Mouse (Mus musculus): Measurements from ENCODE around the gene Olfr228. TPM values are rescaled to one million over a fixed set of nuclear protein-coding genes. Genes with fewer than 3 reads are reported as not detected.
"Not testable (repeated sequence)": the region's sequence is repeated elsewhere in the genome, so short reads cannot be mapped to it uniquely, and the experiment has no call there.

Gene Olfr228
- polyA plus RNA-seq, 2 experiments = not detected

DNA sequence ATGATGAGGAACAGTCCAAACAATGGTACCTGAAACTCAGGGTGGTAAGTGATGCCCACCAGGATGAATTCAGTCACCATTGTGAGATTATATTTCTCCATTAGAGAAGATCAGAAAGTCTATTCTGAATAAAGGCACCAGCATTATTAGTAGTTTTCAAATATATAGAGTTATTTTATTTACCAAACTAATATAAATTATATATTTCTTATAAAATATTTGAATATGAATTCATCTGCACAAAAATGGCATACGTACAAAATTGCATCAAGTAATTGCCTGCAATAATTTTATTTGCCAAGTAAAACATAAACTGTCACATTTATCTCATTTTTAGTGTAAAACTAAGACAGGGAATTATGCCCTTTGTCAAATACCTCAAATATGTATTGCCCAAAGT, 31.0 kb downstream of the Olfr228 start, which contains the start of gene Olfr1066:
Olfr1066 (minus strand) TSS at position 101 of the 400 bp plus-strand sequence.
- whole genome bisulfite sequencing (ENCODE audit: insufficient replicate concordance) = 60% methylated on average over 1 of the region's 1 CpGs
- H3K27ac ChIP-seq = no peak within 1 kb of the TSS
- no peak within 1 kb of the TSS for H3K4me2 ChIP-seq (ENCODE audit: low read depth)
- H3K9ac ChIP-seq (replicated peaks) = no peak within 1 kb of the TSS
- no peak within 1 kb of the TSS for H3K4me3 ChIP-seq (ENCODE audit: insufficient read depth in 1 of 2, low read depth in 2 of 2, low read length in 2 of 2)
- DNase-seq (ENCODE audit: low read depth in 3 of 3, low spot score in 3 of 3) = no peak
- no peaks in the 10 kb centered on the region for H3K9me3 ChIP-seq (ENCODE audit: control insufficient read depth, low read length)
- TF ChIP-seq EP300 (IDR thresholded peaks at IDR 0.05; ENCODE audit: low read depth) (no peak), CTCF (IDR thresholded peaks at IDR 0.05; ENCODE audit: low read depth) (no peak)
- no peak for ATAC-seq (ENCODE audit: insufficient read depth)
- no peaks in the 10 kb centered on the region for H3K36me3 ChIP-seq (replicated peaks; ENCODE audit: control insufficient read depth, insufficient read depth, low read depth)
- H3K27me3 ChIP-seq (ENCODE audit: control insufficient read depth, insufficient read depth, low read length) = no peaks in the 10 kb centered on the region
- H3K4me1 ChIP-seq (replicated peaks; ENCODE audit: control insufficient read depth in 2 of 2, insufficient read depth in 2 of 2, low read length in 1 of 2) = no peaks in the 10 kb centered on the region

- H3K27me3 ChIP-seq (ENCODE audit: control insufficient read depth, insufficient read depth, low read length); H3K4me2 ChIP-seq (ENCODE audit: low read depth); DNase-seq (ENCODE audit: low read depth in 3 of 3, low spot score in 3 of 3); H3K4me3 ChIP-seq (ENCODE audit: insufficient read depth in 1 of 2, low read depth in 2 of 2, low read length in 2 of 2); H3K36me3 ChIP-seq (replicated peaks; ENCODE audit: control insufficient read depth, insufficient read depth, low read depth); H3K4me1 ChIP-seq (replicated peaks; ENCODE audit: control insufficient read depth in 2 of 2, insufficient read depth in 2 of 2, low read length in 1 of 2); ATAC-seq (ENCODE audit: insufficient read depth); H3K9me3 ChIP-seq (ENCODE audit: control insufficient read depth, low read length); H3K27ac ChIP-seq; H3K9ac ChIP-seq (replicated peaks): not testable (repeated sequence)
- no CpG with 5 or more reads among the region's 1 CpGs for WGBS (ENCODE audit: insufficient replicate concordance)
These were observed 36.7 kb downstream of the Olfr228 start, which contains the start of gene Olfr1065 for GRCm38 (mm10) chr2:86450491-86450890. TSS of gene Olfr1065 (minus strand) at chr2:86450591.

- not testable (repeated sequence) for H3K4me1 ChIP-seq (replicated peaks; ENCODE audit: control insufficient read depth in 2 of 2, insufficient read depth in 2 of 2, low read length in 1 of 2); H3K4me2 ChIP-seq (ENCODE audit: low read depth); H3K9ac ChIP-seq (replicated peaks)
These were observed 45.1 kb downstream of the Olfr228 start for GRCm38 (mm10) chr2:86442101-86442500.

More at GRCm38 (mm10) chr2:86442101-86442500, 45.1 kb downstream of the Olfr228 start:
- DNase-seq (ENCODE audit: low read depth in 3 of 3, low spot score in 3 of 3); H3K4me3 ChIP-seq (ENCODE audit: insufficient read depth in 1 of 2, low read depth in 2 of 2, low read length in 2 of 2); ATAC-seq (ENCODE audit: insufficient read depth); H3K27ac ChIP-seq; H3K27me3 ChIP-seq (ENCODE audit: control insufficient read depth, insufficient read depth, low read length); H3K9me3 ChIP-seq (ENCODE audit: control insufficient read depth, low read length); H3K36me3 ChIP-seq (replicated peaks; ENCODE audit: control insufficient read depth, insufficient read depth, low read depth): not testable (repeated sequence)
- 57% methylated on average over 1 of the region's 1 CpGs for WGBS (ENCODE audit: insufficient replicate concordance)

Other genes with a start within 250 kb of the Olfr228 start
- gene Olfr1048, start 247.1 kb downstream of the Olfr228 start, polyA plus RNA-seq (2012; rRNA removed) = not detected in 2 replicates
- not detected in 2 replicates for gene Olfr1048, start 247.1 kb downstream of the Olfr228 start, polyA plus RNA-seq (2014; fragmentation: Nextera tagmentation; extraction: Ambion mirVana)
- not detected in 2 replicates for gene Olfr1049, start 229.1 kb downstream of the Olfr228 start, polyA plus RNA-seq (2012; rRNA removed)
- gene Olfr1049, start 229.1 kb downstream of the Olfr228 start, polyA plus RNA-seq (2014; fragmentation: Nextera tagmentation; extraction: Ambion mirVana) = not detected in 2 replicates
- gene Olfr1051, start 208.3 kb downstream of the Olfr228 start, polyA plus RNA-seq (2012; rRNA removed) = not detected in 2 replicates
- not detected in 2 replicates for gene Olfr1051, start 208.3 kb downstream of the Olfr228 start, polyA plus RNA-seq (2014; fragmentation: Nextera tagmentation; extraction: Ambion mirVana)
- not detected in 2 replicates for gene Olfr1052, start 194.9 kb downstream of the Olfr228 start, polyA plus RNA-seq (2012; rRNA removed)
- gene Olfr1052, start 194.9 kb downstream of the Olfr228 start, polyA plus RNA-seq (2014; fragmentation: Nextera tagmentation; extraction: Ambion mirVana) = not detected in 2 replicates
- gene Olfr1053, start 172.1 kb downstream of the Olfr228 start, polyA plus RNA-seq (2012; rRNA removed) = not detected in 2 replicates
- not detected in 2 replicates for gene Olfr1053, start 172.1 kb downstream of the Olfr228 start, polyA plus RNA-seq (2014; fragmentation: Nextera tagmentation; extraction: Ambion mirVana)
- gene Olfr1054, start 152.0 kb downstream of the Olfr228 start, polyA plus RNA-seq (2012; rRNA removed) = not detected in 2 replicates
- gene Olfr1054, start 152.0 kb downstream of the Olfr228 start, polyA plus RNA-seq (2014; fragmentation: Nextera tagmentation; extraction: Ambion mirVana) = not detected in 2 replicates
- not detected in 2 replicates for gene Olfr1055, start 137.1 kb downstream of the Olfr228 start, polyA plus RNA-seq (2012; rRNA removed)
- not detected in 2 replicates for gene Olfr1055, start 137.1 kb downstream of the Olfr228 start, polyA plus RNA-seq (2014; fragmentation: Nextera tagmentation; extraction: Ambion mirVana)
- not detected in 2 replicates for gene Olfr1056, start 124.9 kb downstream of the Olfr228 start, polyA plus RNA-seq (2012; rRNA removed)
- not detected in 2 replicates for gene Olfr1056, start 124.9 kb downstream of the Olfr228 start, polyA plus RNA-seq (2014; fragmentation: Nextera tagmentation; extraction: Ambion mirVana)
- not detected in 2 replicates for gene Olfr1057, start 109.0 kb downstream of the Olfr228 start, polyA plus RNA-seq (2012; rRNA removed)
- not detected in 2 replicates for gene Olfr1057, start 109.0 kb downstream of the Olfr228 start, polyA plus RNA-seq (2014; fragmentation: Nextera tagmentation; extraction: Ambion mirVana)
- gene Olfr1058, start 98.8 kb downstream of the Olfr228 start, polyA plus RNA-seq (2012; rRNA removed) = not detected in 2 replicates
- not detected in 2 replicates for gene Olfr1058, start 98.8 kb downstream of the Olfr228 start, polyA plus RNA-seq (2014; fragmentation: Nextera tagmentation; extraction: Ambion mirVana)
- not detected in 2 replicates for gene Olfr1061, start 73.3 kb downstream of the Olfr228 start, polyA plus RNA-seq (2012; rRNA removed)
- gene Olfr1061, start 73.3 kb downstream of the Olfr228 start, polyA plus RNA-seq (2014; fragmentation: Nextera tagmentation; extraction: Ambion mirVana) = not detected in 2 replicates
- not detected in 2 replicates for gene Olfr1062, start 60.6 kb downstream of the Olfr228 start, polyA plus RNA-seq (2012; rRNA removed)
- not detected in 2 replicates for gene Olfr1062, start 60.6 kb downstream of the Olfr228 start, polyA plus RNA-seq (2014; fragmentation: Nextera tagmentation; extraction: Ambion mirVana)
- gene Olfr1065, start 36.8 kb downstream of the Olfr228 start, polyA plus RNA-seq (2012; rRNA removed) = not detected in 2 replicates
- not detected in 2 replicates for gene Olfr1065, start 36.8 kb downstream of the Olfr228 start, polyA plus RNA-seq (2014; fragmentation: Nextera tagmentation; extraction: Ambion mirVana)
- gene Olfr1066, start 31.1 kb downstream of the Olfr228 start, polyA plus RNA-seq (2012; rRNA removed) = not detected in 2 replicates
- not detected in 2 replicates for gene Olfr1066, start 31.1 kb downstream of the Olfr228 start, polyA plus RNA-seq (2014; fragmentation: Nextera tagmentation; extraction: Ambion mirVana)
- not detected in 2 replicates for gene Olfr1076, start 21.1 kb upstream of the Olfr228 start, polyA plus RNA-seq (2012; rRNA removed)
- gene Olfr1076, start 21.1 kb upstream of the Olfr228 start, polyA plus RNA-seq (2014; fragmentation: Nextera tagmentation; extraction: Ambion mirVana) = not detected in 2 replicates
- gene Olfr1079, start 55.1 kb upstream of the Olfr228 start, polyA plus RNA-seq (2012; rRNA removed) = not detected in 2 replicates
- gene Olfr1079, start 55.1 kb upstream of the Olfr228 start, polyA plus RNA-seq (2014; fragmentation: Nextera tagmentation; extraction: Ambion mirVana) = not detected in 2 replicates
- not detected in 2 replicates for gene Olfr1080, start 70.8 kb upstream of the Olfr228 start, polyA plus RNA-seq (2012; rRNA removed)
- gene Olfr1080, start 70.8 kb upstream of the Olfr228 start, polyA plus RNA-seq (2014; fragmentation: Nextera tagmentation; extraction: Ambion mirVana) = not detected in 2 replicates
- gene Olfr1082, start 111.6 kb upstream of the Olfr228 start, polyA plus RNA-seq (2012; rRNA removed) = not detected in 2 replicates
- not detected in 2 replicates for gene Olfr1082, start 111.6 kb upstream of the Olfr228 start, polyA plus RNA-seq (2014; fragmentation: Nextera tagmentation; extraction: Ambion mirVana)
- not detected in 2 replicates for gene Olfr1084, start 152.3 kb upstream of the Olfr228 start, polyA plus RNA-seq (2012; rRNA removed)
- gene Olfr1084, start 152.3 kb upstream of the Olfr228 start, polyA plus RNA-seq (2014; fragmentation: Nextera tagmentation; extraction: Ambion mirVana) = not detected in 2 replicates
- gene Olfr1085, start 174.6 kb upstream of the Olfr228 start, polyA plus RNA-seq (2012; rRNA removed) = not detected in 2 replicates
- gene Olfr1085, start 174.6 kb upstream of the Olfr228 start, polyA plus RNA-seq (2014; fragmentation: Nextera tagmentation; extraction: Ambion mirVana) = not detected in 2 replicates
- gene Olfr1086, start 192.7 kb upstream of the Olfr228 start, polyA plus RNA-seq (2012; rRNA removed) = not detected in 2 replicates
- gene Olfr1086, start 192.7 kb upstream of the Olfr228 start, polyA plus RNA-seq (2014; fragmentation: Nextera tagmentation; extraction: Ambion mirVana) = not detected in 2 replicates
- not detected in 2 replicates for gene Olfr1087, start 211.0 kb upstream of the Olfr228 start, polyA plus RNA-seq (2012; rRNA removed)
- not detected in 2 replicates for gene Olfr1087, start 211.0 kb upstream of the Olfr228 start, polyA plus RNA-seq (2014; fragmentation: Nextera tagmentation; extraction: Ambion mirVana)
- not detected in 2 replicates for gene Olfr1089, start 246.3 kb upstream of the Olfr228 start, polyA plus RNA-seq (2012; rRNA removed)
- not detected in 2 replicates for gene Olfr1089, start 246.3 kb upstream of the Olfr228 start, polyA plus RNA-seq (2014; fragmentation: Nextera tagmentation; extraction: Ambion mirVana)